Comparison of ENCODE assay signal across 24 mouse cellular contexts in the genomic region with DNA sequence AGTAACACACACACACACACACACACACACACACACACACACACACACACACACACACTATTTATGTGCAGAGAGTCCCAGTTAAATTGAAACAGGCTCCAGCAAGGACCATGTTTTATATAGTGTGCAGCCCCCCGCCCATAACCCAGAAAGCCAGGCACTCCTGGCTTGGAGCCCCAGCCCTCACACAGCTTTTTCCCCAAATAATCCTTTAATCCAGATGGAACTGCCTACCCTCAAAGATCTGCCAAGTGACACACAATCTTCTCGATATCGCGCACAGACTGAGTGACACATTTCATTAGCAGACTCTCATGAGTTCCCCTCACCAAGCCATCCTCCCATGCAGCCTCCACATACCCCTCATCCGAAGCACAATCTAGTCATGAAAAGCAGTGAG. TPM values are rescaled to one million over a fixed set of nuclear protein-coding genes. Genes with fewer than 3 reads are reported as not detected.
DNase-seq lines count a peak whose midpoint lies in the region; ATAC-seq and TF ChIP-seq lines count a peak whose summit lies in the region.
"Had no signal": no experiment of that assay in that cellular context is flagged by ENCODE, and none has a peak within 500 bp of the region (broad histone marks: within the 10 kb centered on the region; RNA-seq: fewer than 3 reads in every experiment).

No protein-coding gene starts in this region.

- H3K4me3 ChIP-seq in cerebellum, adult 2 months (replicated peaks; ENCODE audit: insufficient read depth, low read depth, low read length): no peak overlapping the region
- no peak overlapping the region for H3K4me3 ChIP-seq in hindbrain, postnatal 0 days (ENCODE audit: low read length)
- H3K4me3 ChIP-seq in hindbrain, embryonic 11.5 days (ENCODE audit: low read depth, low read length): no peak overlapping the region
- no peak overlapping the region for H3K4me3 ChIP-seq in limb, embryonic 14.5 days (replicated peaks; ENCODE audit: low read length)
- H3K4me3 ChIP-seq in limb, embryonic 10.5 days: no peak overlapping the region
- H3K4me3 ChIP-seq in forebrain, embryonic 16.5 days (replicated peaks; ENCODE audit: low read length): no peak overlapping the region
- H3K4me3 ChIP-seq: embryonic facial prominence, embryonic 10.5 days; heart, embryonic 13.5 days; hindbrain, embryonic 12.5 days; limb, embryonic 13.5 days; liver, embryonic 13.5 days had no signal

- H3K4me2 ChIP-seq in hindbrain, postnatal 0 days (ENCODE audit: low read depth, low read length): no peak overlapping the region
- H3K4me2 ChIP-seq in hindbrain, embryonic 11.5 days (replicated peaks; ENCODE audit: low read depth, low read length): no peak overlapping the region
- no peak overlapping the region for H3K4me2 ChIP-seq in limb, embryonic 14.5 days (replicated peaks; ENCODE audit: low read depth, low read length, severe bottlenecking)
- no peak overlapping the region for H3K4me2 ChIP-seq in forebrain, embryonic 16.5 days (ENCODE audit: low read length)
- H3K4me2 ChIP-seq: heart, embryonic 13.5 days; hindbrain, embryonic 12.5 days; limb, embryonic 13.5 days; liver, embryonic 13.5 days had no signal

- no peak for TF ChIP-seq CTCF in cerebellum, adult 2 months (IDR thresholded peaks at IDR 0.05; ENCODE audit: borderline replicate concordance, insufficient read depth, low read depth, low read length)
- TF ChIP-seq CTCF in hindbrain, postnatal 0 days (IDR thresholded peaks at IDR 0.05; ENCODE audit: low read depth): no peak

- no peak overlapping the region for H3K27ac ChIP-seq in cerebellum, adult 2 months (ENCODE audit: insufficient read depth, low read length)
- H3K27ac ChIP-seq in hindbrain, postnatal 0 days: peak overlapping the region; percentile 11; the same call in 1 of the 2 replicates
- H3K27ac ChIP-seq in hindbrain, embryonic 11.5 days (ENCODE audit: low read depth, low read length): no peak overlapping the region
- no peak overlapping the region for H3K27ac ChIP-seq in limb, embryonic 14.5 days (replicated peaks; ENCODE audit: low read depth, low read length)
- H3K27ac ChIP-seq in limb, embryonic 10.5 days: no peak overlapping the region
- peak overlapping the region; percentile 77 for H3K27ac ChIP-seq in forebrain, embryonic 16.5 days (ENCODE audit: low read length)
- H3K27ac ChIP-seq: embryonic facial prominence, embryonic 10.5 days; heart, embryonic 13.5 days; hindbrain, embryonic 12.5 days; limb, embryonic 13.5 days; liver, embryonic 13.5 days; stomach, postnatal 0 days had no signal

- WGBS in cerebellum, adult 2 months: 60% methylated on average over 5 of the region's 5 CpGs
- WGBS in hindbrain, postnatal 0 days: 54% methylated on average over 5 of the region's 5 CpGs
- WGBS in hindbrain, embryonic 11.5 days: 84% methylated on average over 5 of the region's 5 CpGs
- 56% methylated on average over 5 of the region's 5 CpGs for WGBS in limb, embryonic 14.5 days
- 92% methylated on average over 5 of the region's 5 CpGs for WGBS in limb, embryonic 10.5 days
- 42% methylated on average over 5 of the region's 5 CpGs for WGBS in forebrain, embryonic 16.5 days

- no peak overlapping the region for H3K9ac ChIP-seq in hindbrain, postnatal 0 days (replicated peaks; ENCODE audit: low read length)
- H3K9ac ChIP-seq in hindbrain, embryonic 11.5 days (ENCODE audit: low read depth, low read length): no peak overlapping the region
- H3K9ac ChIP-seq in limb, embryonic 14.5 days (ENCODE audit: low read depth, low read length, severe bottlenecking): no peak overlapping the region
- H3K9ac ChIP-seq in forebrain, embryonic 16.5 days (replicated peaks; ENCODE audit: low read depth, low read length): no peak overlapping the region
- H3K9ac ChIP-seq: heart, embryonic 13.5 days; hindbrain, embryonic 12.5 days; limb, embryonic 13.5 days; liver, embryonic 13.5 days had no signal

- DNase-seq in cerebellum, postnatal 14 days: peak; percentile 54 to 55
- no peak for DNase-seq in cerebellum, adult 2 months
- DNase-seq in hindbrain, postnatal 0 days (ENCODE audit: low spot score): peak; percentile 43
- no peak for DNase-seq in hindbrain, embryonic 11.5 days (ENCODE audit: low spot score)
- no peak for DNase-seq in limb, embryonic 14.5 days (ENCODE audit: low spot score)
- DNase-seq in limb, embryonic 10.5 days (ENCODE audit: low spot score): no peak
- DNase-seq: adrenal gland, postnatal 10 days; gastrocnemius, postnatal 14 days; heart, adult 18-20 months; heart, postnatal 14 days; kidney, adult 8-10 months; kidney, postnatal 10 days; liver, embryonic 13.5 days; lung, adult 2 months; lung, postnatal 14 days; thymus, adult 2 months; thymus, postnatal 4 days had no signal

- H3K4me1 ChIP-seq in cerebellum, adult 2 months (ENCODE audit: control insufficient read depth, insufficient read depth, low read length): peaks cover 8% of the 10 kb centered on the region
- peaks cover 17% of the 10 kb centered on the region for H3K4me1 ChIP-seq in hindbrain, postnatal 0 days (ENCODE audit: insufficient read depth, low read length)
- H3K4me1 ChIP-seq in hindbrain, embryonic 11.5 days (replicated peaks; ENCODE audit: control insufficient read depth, insufficient read depth, low read length): peaks cover 3% of the 10 kb centered on the region
- 0 out of 2 replicates have a peak, but pooled peaks cover 4% of the 10 kb centered on the region for H3K4me1 ChIP-seq in limb, embryonic 14.5 days (ENCODE audit: control insufficient read depth, insufficient read depth, low read length)
- H3K4me1 ChIP-seq in limb, embryonic 10.5 days: peaks cover 18% of the 10 kb centered on the region
- peaks cover 33% of the 10 kb centered on the region for H3K4me1 ChIP-seq in forebrain, embryonic 16.5 days (replicated peaks; ENCODE audit: control insufficient read depth, insufficient read depth, low read length)
- H3K4me1 ChIP-seq: liver, embryonic 13.5 days had no signal

- no peaks in the 10 kb centered on the region for H3K27me3 ChIP-seq in cerebellum, adult 2 months (ENCODE audit: control insufficient read depth, insufficient read depth, low read length)
- H3K27me3 ChIP-seq in hindbrain, postnatal 0 days (ENCODE audit: insufficient read depth, low read length): no peaks in the 10 kb centered on the region
- H3K27me3 ChIP-seq in hindbrain, embryonic 11.5 days (ENCODE audit: control insufficient read depth, insufficient read depth, low read length): peaks cover 3% of the 10 kb centered on the region; the same call in 1 of the 2 replicates
- H3K27me3 ChIP-seq in limb, embryonic 14.5 days (ENCODE audit: control insufficient read depth, insufficient read depth, low read length): peaks cover 21% of the 10 kb centered on the region
- peaks cover 45% of the 10 kb centered on the region for H3K27me3 ChIP-seq in limb, embryonic 10.5 days (ENCODE audit: low read depth, poor library complexity, severe bottlenecking)
- 0 out of 2 replicates have a peak, but pooled peaks cover 3% of the 10 kb centered on the region for H3K27me3 ChIP-seq in forebrain, embryonic 16.5 days (replicated peaks; ENCODE audit: control insufficient read depth, insufficient read depth, low read length)

- 0 out of 2 replicates have a peak, but pooled peaks have one; percentile 27 for ATAC-seq in hindbrain, postnatal 0 days
- no peak for ATAC-seq in hindbrain, embryonic 11.5 days (ENCODE audit: low FRiP score)
- 0 out of 2 replicates have a peak, but pooled peaks have one; percentile 19 for ATAC-seq in limb, embryonic 14.5 days (ENCODE audit: low FRiP score, low read depth)
- peak; percentile 67 for ATAC-seq in forebrain, embryonic 16.5 days
- ATAC-seq: midbrain, embryonic 16.5 days had no signal

- TF ChIP-seq POLR2A in cerebellum, adult 2 months (IDR thresholded peaks at IDR 0.05; ENCODE audit: borderline replicate concordance, insufficient read depth, low read length): no peak
- no peak for TF ChIP-seq POLR2A in limb, embryonic 14.5 days (IDR thresholded peaks at IDR 0.05; ENCODE audit: borderline replicate concordance, extremely low read depth, insufficient read depth, insufficient read length)

- H3K36me3 ChIP-seq in hindbrain, postnatal 0 days (ENCODE audit: insufficient read depth, low read length): no peaks in the 10 kb centered on the region
- H3K36me3 ChIP-seq in hindbrain, embryonic 11.5 days (ENCODE audit: control insufficient read depth, insufficient read depth, low read length): no peaks in the 10 kb centered on the region
- H3K36me3 ChIP-seq in limb, embryonic 14.5 days (ENCODE audit: control insufficient read depth, insufficient read depth, low read length): no peaks in the 10 kb centered on the region
- no peaks in the 10 kb centered on the region for H3K36me3 ChIP-seq in limb, embryonic 10.5 days
- no peaks in the 10 kb centered on the region for H3K36me3 ChIP-seq in forebrain, embryonic 16.5 days (ENCODE audit: control insufficient read depth, insufficient read depth)
- H3K36me3 ChIP-seq: embryonic facial prominence, embryonic 10.5 days; heart, embryonic 13.5 days; hindbrain, embryonic 12.5 days; limb, embryonic 13.5 days; liver, embryonic 13.5 days had no signal

- no peaks in the 10 kb centered on the region for H3K9me3 ChIP-seq in hindbrain, postnatal 0 days (ENCODE audit: low read length)
- no peaks in the 10 kb centered on the region for H3K9me3 ChIP-seq in hindbrain, embryonic 11.5 days (ENCODE audit: control insufficient read depth, low read length)
- H3K9me3 ChIP-seq in limb, embryonic 14.5 days (ENCODE audit: control insufficient read depth, low read length): no peaks in the 10 kb centered on the region
- H3K9me3 ChIP-seq in limb, embryonic 10.5 days (replicated peaks): no peaks in the 10 kb centered on the region
- H3K9me3 ChIP-seq in forebrain, embryonic 16.5 days (ENCODE audit: control insufficient read depth, low read length): no peaks in the 10 kb centered on the region
- H3K9me3 ChIP-seq: embryonic facial prominence, embryonic 10.5 days; hindbrain, embryonic 12.5 days; limb, embryonic 13.5 days; liver, embryonic 13.5 days had no signal

RNA-seq across cellular contexts. Expression of a gene that starts 4.2 kb away (rescaled TPM):
- 51.9 and 62.0 TPM in 2 replicates for polyA plus RNA-seq in cerebellum, adult 2 months (2012; rRNA removed)
- total RNA-seq in hindbrain, postnatal 0 days (2014; rRNA removed): 57.5 and 58.2 TPM in 2 replicates
- polyA plus RNA-seq in hindbrain, postnatal 0 days (2015; fragmentation: Nextera tagmentation; extraction: Ambion mirVana): 8.0 and 8.9 TPM in 2 replicates
- 2.0 and 3.9 TPM in 2 replicates for polyA plus RNA-seq in hindbrain, embryonic 11.5 days (2014; fragmentation: Nextera tagmentation; extraction: Ambion mirVana)
- polyA plus RNA-seq in limb, embryonic 14.5 days (2012; rRNA removed): 1.4 TPM in 2 replicates
- polyA plus RNA-seq in limb, embryonic 14.5 days (2014; fragmentation: Nextera tagmentation; extraction: Ambion mirVana): 0.51 and 1.1 TPM in 2 replicates
- polyA plus RNA-seq in limb, embryonic 10.5 days (2016; fragmentation: Nextera tagmentation; extraction: Ambion mirVana): 0.06 and 0.15 TPM in 2 replicates
- polyA plus RNA-seq in forebrain, embryonic 16.5 days (2015; fragmentation: Nextera tagmentation; extraction: Ambion mirVana): 12.0 and 18.9 TPM in 2 replicates

Comparison
In these comparisons a context has a peak if more than half of its experiments do, and no peak if none do; other contexts are left out.
1. DNase-seq: peak in cerebellum, postnatal 14 days (2 of 2) and hindbrain, postnatal 0 days (single experiment); none in cerebellum, adult 2 months (0 of 2), hindbrain, embryonic 11.5 days (single experiment), limb, embryonic 14.5 days (single experiment) and limb, embryonic 10.5 days (single experiment).
2. H3K27ac ChIP-seq: peak in hindbrain, postnatal 0 days (single experiment) and forebrain, embryonic 16.5 days (single experiment); none in cerebellum, adult 2 months (single experiment), hindbrain, embryonic 11.5 days (single experiment), limb, embryonic 14.5 days (single experiment) and limb, embryonic 10.5 days (single experiment).